ENCODE assay signal across 8 mouse cellular contexts in the genomic region with DNA sequence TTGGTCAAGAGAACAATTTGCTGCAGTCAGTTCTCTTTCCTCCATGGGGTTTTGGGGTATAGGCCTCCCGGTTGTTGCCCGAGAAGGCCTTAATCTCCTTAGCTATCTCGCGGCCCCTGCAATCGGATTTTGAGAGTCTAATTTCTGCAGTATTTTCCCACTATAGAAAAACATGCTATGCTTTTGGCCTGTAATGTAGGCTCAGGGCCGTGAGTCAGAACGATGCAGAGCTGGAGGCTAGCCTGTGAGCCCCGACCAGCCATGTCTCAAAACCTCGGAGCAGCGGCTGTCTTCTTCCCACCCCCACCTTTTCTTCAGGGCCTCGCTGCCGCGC. TPM values are rescaled to one million over a fixed set of nuclear protein-coding genes. Genes with fewer than 3 reads are reported as not detected.
DNase-seq lines count a peak whose midpoint lies in the region; ATAC-seq and TF ChIP-seq lines count a peak whose summit lies in the region.

No protein-coding gene starts in this region.

- peak overlapping the region; percentile 67 for H3K4me2 ChIP-seq in embryonic facial prominence, embryonic 11.5 days (ENCODE audit: low read depth, low read length)
- peak overlapping the region; percentile 88 for H3K4me2 ChIP-seq in intestine, embryonic 14.5 days (ENCODE audit: low read length)
- H3K4me2 ChIP-seq in neural tube, embryonic 13.5 days: peak overlapping the region; percentile 92

- intact Hi-C loops in left cerebral cortex, adult 2 months (cut with DNase I): loop anchor here (5.0 kb wide), 1 partner anchor 129 kb away; the partner anchor contains the start of gene Rfx7
- intact Hi-C loops in left cerebral cortex, postnatal 4 days (cut with DNase I): no loop called here

- no peak for ATAC-seq in embryonic facial prominence, embryonic 11.5 days (replicated peaks; ENCODE audit: insufficient number of reproducible peaks, low FRiP score, low TSS enrichment, low read depth)
- no peak for ATAC-seq in intestine, embryonic 14.5 days (replicated peaks; ENCODE audit: low FRiP score, low TSS enrichment, low read depth)
- no peak for ATAC-seq in neural tube, embryonic 13.5 days (ENCODE audit: low read depth)

- no peaks in the 10 kb centered on the region for H3K27me3 ChIP-seq in embryonic facial prominence, embryonic 11.5 days (ENCODE audit: control insufficient read depth, insufficient read depth, low read length)
- no peaks in the 10 kb centered on the region for H3K27me3 ChIP-seq in intestine, embryonic 14.5 days (replicated peaks; ENCODE audit: control insufficient read depth, insufficient read depth, low read length)
- no peaks in the 10 kb centered on the region for H3K27me3 ChIP-seq in neural tube, embryonic 13.5 days

- TF ChIP-seq CTCF in left cerebral cortex, adult 2 months (IDR thresholded peaks at IDR 0.05): no peak

- peak overlapping the region; percentile 98 for H3K27ac ChIP-seq in left cerebral cortex, adult 2 months
- H3K27ac ChIP-seq in embryonic facial prominence, embryonic 11.5 days (replicated peaks; ENCODE audit: low read depth, low read length): peak overlapping the region; percentile 100
- H3K27ac ChIP-seq in intestine, embryonic 14.5 days (ENCODE audit: low read depth): peak overlapping the region; percentile 100
- peak overlapping the region; percentile 99 for H3K27ac ChIP-seq in neural tube, embryonic 13.5 days (replicated peaks)

- no peaks in the 10 kb centered on the region for H3K9me3 ChIP-seq in embryonic facial prominence, embryonic 11.5 days (replicated peaks; ENCODE audit: control insufficient read depth, low read length)
- no peaks in the 10 kb centered on the region for H3K9me3 ChIP-seq in intestine, embryonic 14.5 days (ENCODE audit: control insufficient read depth, low read length)
- no peaks in the 10 kb centered on the region for H3K9me3 ChIP-seq in neural tube, embryonic 13.5 days

- H3K4me3 ChIP-seq in left cerebral cortex, adult 2 months: peak overlapping the region; percentile 84
- peak overlapping the region; percentile 99 for H3K4me3 ChIP-seq in embryonic facial prominence, embryonic 11.5 days (ENCODE audit: low read depth, low read length)
- peak overlapping the region; percentile 96 for H3K4me3 ChIP-seq in intestine, embryonic 14.5 days (ENCODE audit: low read depth, low read length)
- H3K4me3 ChIP-seq in neural tube, embryonic 13.5 days: peak overlapping the region; percentile 99

- H3K36me3 ChIP-seq in embryonic facial prominence, embryonic 11.5 days (replicated peaks; ENCODE audit: control insufficient read depth, insufficient read depth, low read depth, low read length): no peaks in the 10 kb centered on the region; the same call in none of the 2 replicates
- peaks cover 24% of the 10 kb centered on the region for H3K36me3 ChIP-seq in intestine, embryonic 14.5 days (ENCODE audit: control insufficient read depth, insufficient read depth, low read length)
- H3K36me3 ChIP-seq in neural tube, embryonic 13.5 days: peaks cover 10% of the 10 kb centered on the region

- WGBS in embryonic facial prominence, embryonic 11.5 days: under 1% methylated on average over 13 of the region's 13 CpGs
- WGBS in intestine, embryonic 14.5 days: 1% methylated on average over 13 of the region's 13 CpGs
- WGBS in neural tube, embryonic 13.5 days: under 1% methylated on average over 13 of the region's 13 CpGs

- H3K9ac ChIP-seq in embryonic facial prominence, embryonic 11.5 days (replicated peaks; ENCODE audit: low read length): peak overlapping the region; percentile 100
- peak overlapping the region; percentile 100 for H3K9ac ChIP-seq in intestine, embryonic 14.5 days (ENCODE audit: low read length)
- H3K9ac ChIP-seq in neural tube, embryonic 13.5 days: peak overlapping the region; percentile 100

- H3K4me1 ChIP-seq in embryonic facial prominence, embryonic 11.5 days (ENCODE audit: control insufficient read depth, insufficient read depth, low read length): no peaks in the 10 kb centered on the region
- H3K4me1 ChIP-seq in intestine, embryonic 14.5 days (replicated peaks; ENCODE audit: control insufficient read depth, insufficient read depth, low read length): peaks cover 24% of the 10 kb centered on the region
- peaks cover 50% of the 10 kb centered on the region for H3K4me1 ChIP-seq in neural tube, embryonic 13.5 days (replicated peaks)

- no peak for DNase-seq in left cerebral cortex, adult 2 months (ENCODE audit: extremely low spot score in 1 of 2, low spot score in 2 of 2)
- no peak for DNase-seq in left cerebral cortex, adult 11 months (ENCODE audit: low spot score)
- DNase-seq in embryonic facial prominence, embryonic 11.5 days (ENCODE audit: low spot score): no peak
- no peak for DNase-seq in intestine, embryonic 14.5 days (ENCODE audit: low spot score)
- DNase-seq in left cerebral cortex, postnatal 4 days: no peak
- no peak for DNase-seq in urinary bladder, postnatal 4 days (ENCODE audit: low spot score in 2 of 2)
- no peak for DNase-seq in urinary bladder, postnatal 10 days (ENCODE audit: low spot score)

RNA-seq across cellular contexts. Expression of gene Nedd4, which starts 0.6 kb away (rescaled TPM):
- 100 to 1,000 TPM; 268 to 283 TPM for total RNA-seq in left cerebral cortex, adult 2 months (2021)
- polyA plus RNA-seq in embryonic facial prominence, embryonic 11.5 days (2014; fragmentation: Nextera tagmentation; extraction: Ambion mirVana): 825 and 859 TPM in 2 replicates
- 671 and 756 TPM in 2 replicates for polyA plus RNA-seq in intestine, embryonic 14.5 days (2014; fragmentation: Nextera tagmentation; extraction: Ambion mirVana)
- polyA plus RNA-seq in neural tube, embryonic 13.5 days (2015; fragmentation: Nextera tagmentation; extraction: Ambion mirVana): 475 and 521 TPM in 2 replicates
- total RNA-seq in left cerebral cortex, postnatal 4 days (2021): 100 to 1,000 TPM; 392 to 399 TPM
